Mouse (Mus musculus) granulocyte monocyte progenitor cell, adult 5-6 weeks (primary cell): Measurements from ENCODE around the gene Slc38a5. TPM values are rescaled to one million over a fixed set of nuclear protein-coding genes. Genes with fewer than 3 reads are reported as not detected.

Source experiments
- ATAC-seq: replicated peaks from 2 replicates; pipeline ENCODE4 v1.8.0; 2016; ENCODE audit warnings: mild to moderate bottlenecking, moderate TSS enrichment, inconsistent platforms; ENCODE audit not compliant: poor library complexity, severe bottlenecking
- total RNA-seq, 2 experiments: library from RNA; stranded (forward) in 1 of 2; stranded (reverse) in 1 of 2; fragments of 200-712, 200-1000 nt in 1 of 2; fragments of >200 nt in 1 of 2; fragmentation: Nextera tagmentation in 1 of 2; gene quantifications; 2 replicates each; pipeline ENCODE4 v1.2.3; 2014 to 2017

Slc38a5 gene
- total RNA-seq (2014; fragmentation: Nextera tagmentation) (0.32 TPM in 1 of 2 replicates, not detected in the other), total RNA-seq (2017) (0.26 TPM in 1 of 2 replicates, not detected in the other)

DNA sequence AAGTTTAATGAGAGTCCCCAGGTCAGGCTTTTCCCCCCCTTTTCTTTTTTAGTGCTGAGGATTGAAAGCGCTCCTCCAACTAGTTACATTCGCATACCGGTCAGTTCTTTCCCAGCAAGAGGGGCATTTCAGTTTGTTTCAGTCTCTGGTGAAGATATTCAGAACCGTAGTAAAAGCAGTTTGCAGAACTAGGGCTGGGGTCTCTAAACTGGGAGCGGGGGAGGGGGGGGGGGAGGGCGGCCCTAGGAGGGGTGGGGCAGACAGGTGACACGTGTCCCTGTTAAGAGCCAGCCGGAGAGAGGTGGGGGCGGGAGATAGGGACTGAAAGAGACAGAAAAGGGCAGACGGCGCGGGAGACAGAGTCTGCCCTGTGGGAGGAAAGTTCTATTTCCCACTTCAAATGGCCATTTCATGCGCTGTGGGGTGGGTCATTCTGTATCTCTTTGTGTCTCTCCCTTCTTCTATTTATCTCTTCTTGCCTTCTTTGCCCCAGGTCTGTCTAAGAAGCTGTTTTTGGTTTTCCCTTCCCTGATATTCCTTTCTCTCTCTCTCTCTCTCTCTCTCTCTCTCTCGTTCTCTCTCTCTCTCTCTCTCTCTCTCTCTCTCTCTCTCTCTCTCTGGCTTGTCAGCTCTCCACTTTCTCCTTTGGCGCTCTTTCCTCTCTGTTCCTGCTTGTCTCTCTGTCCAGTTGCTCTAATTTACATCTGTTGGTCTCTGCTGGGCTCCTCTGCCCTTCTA lies at the start of gene Slc38a5:
Gene Slc38a5 (plus strand): TSS at position 51 of the 738 bp plus-strand sequence.
- ATAC-seq, result no peak

DNA sequence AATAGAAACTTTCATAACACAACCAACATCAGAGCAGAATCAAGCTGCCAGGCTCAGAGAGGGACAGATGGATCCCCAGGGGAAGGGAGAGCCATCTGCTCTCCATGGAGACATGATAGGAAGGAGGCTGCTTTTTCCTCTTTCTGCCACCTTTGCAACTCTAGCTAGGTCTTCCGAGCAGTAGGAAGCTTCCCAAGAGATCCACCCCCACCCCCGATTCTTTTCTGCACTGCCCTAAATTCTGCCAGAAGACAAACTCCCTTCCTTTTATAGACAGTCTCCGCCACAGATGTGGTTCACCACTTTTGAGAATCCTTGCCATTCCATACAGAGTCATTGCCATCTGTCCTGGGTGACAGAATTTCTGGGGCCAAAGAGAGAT lies 48.6 kb upstream of the Slc38a5 start:
- ATAC-seq, result no peak

DNA sequence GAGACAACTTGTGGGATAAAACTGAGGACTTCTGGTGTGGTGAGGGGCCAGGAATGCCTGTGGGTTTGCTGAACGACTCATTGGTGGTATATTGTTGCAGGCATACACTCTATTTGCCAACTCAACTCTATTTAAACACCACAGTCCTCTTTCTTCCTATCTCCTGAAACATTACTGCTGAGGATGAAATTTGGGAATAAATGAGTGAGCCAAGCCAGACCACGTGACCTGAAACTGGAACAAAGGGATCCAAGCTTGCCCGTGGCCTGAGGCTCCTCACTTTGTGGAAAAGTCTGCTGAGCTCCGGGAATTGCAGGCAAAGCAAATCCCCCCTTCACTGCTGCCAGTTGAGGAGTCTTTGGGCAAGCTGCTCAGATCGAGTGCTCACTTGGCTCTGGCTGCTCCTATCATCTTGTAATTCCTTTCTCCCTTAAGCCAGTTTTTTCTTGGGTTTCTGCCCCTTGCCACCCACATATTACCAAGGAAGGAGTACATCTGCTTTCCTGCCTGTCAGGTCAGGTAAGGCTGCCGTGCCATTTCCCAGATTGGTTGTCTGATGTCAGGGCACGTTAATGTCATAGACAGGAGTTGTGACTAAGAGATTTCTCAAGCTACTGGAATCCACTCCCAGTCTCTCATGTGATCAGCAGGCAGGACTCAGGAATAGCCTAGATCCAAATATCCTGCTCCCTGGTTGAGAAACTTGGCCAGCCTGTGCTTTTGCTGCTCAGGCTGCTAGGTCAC lies 48.1 kb upstream of the Slc38a5 start:
- no peak for ATAC-seq

DNA sequence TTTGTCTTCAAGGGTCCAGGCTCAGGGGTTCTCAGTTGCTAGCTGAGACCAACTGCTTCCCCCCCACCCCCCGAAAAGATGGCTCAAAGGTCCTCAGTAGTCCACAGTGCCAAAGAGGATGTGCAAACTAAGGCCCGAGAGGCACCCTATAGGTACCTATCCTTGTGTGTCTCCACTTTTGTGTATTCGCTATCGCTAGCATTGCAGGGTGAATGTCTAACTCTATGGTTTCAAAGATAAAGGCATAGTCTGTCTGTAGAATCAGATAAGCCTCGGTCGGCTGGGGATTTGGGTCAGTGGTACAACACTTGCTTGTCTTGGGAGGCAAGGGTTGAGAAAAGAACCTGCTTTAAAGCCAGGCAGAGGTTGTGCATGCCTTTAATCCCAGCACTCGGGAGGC lies 47.5 kb upstream of the Slc38a5 start:
- no peak for ATAC-seq

DNA sequence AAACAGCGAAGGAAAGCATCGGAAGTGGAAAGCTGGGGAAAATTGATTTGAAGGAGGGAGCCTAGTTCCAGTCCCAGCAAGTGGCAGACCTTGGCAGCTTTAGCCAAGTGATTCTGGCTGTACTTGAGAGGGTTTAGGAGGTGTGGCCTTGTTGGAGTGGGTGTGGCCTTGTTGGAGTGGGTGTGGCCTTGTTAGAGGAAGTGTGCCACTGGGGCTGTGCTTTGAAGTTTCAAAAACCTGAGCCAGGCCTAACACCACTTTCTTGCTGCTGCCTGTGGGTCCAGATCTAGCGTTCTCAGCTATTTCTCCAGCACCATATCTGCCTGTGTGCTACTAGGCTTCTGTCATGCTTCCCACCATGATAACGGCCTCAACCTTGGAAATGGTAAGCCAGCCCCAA lies 40.7 kb upstream of the Slc38a5 start:
- ATAC-seq, result 0 out of 2 replicates have a peak, but pooled peaks have one; percentile 17

DNA sequence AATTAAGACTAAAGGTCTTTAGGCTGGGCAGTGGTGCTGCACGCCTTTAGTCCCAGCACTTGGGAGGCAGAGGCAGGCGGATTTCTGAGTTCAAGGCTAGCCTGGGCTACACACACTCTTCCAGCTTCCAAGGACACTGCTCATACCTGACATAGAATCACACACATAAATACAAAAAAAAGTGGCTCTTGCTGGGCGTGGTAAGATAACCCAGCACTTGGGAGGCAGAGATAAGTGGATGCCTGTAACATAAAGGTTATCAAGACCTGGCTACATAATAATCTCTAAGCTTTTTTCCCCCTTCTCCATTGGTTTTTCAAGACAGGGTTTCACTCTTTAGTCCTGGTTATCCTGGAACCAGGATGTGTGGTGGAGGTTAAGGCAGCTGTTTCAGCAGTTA lies 37.3 kb upstream of the Slc38a5 start:
- ATAC-seq, result no peak

DNA sequence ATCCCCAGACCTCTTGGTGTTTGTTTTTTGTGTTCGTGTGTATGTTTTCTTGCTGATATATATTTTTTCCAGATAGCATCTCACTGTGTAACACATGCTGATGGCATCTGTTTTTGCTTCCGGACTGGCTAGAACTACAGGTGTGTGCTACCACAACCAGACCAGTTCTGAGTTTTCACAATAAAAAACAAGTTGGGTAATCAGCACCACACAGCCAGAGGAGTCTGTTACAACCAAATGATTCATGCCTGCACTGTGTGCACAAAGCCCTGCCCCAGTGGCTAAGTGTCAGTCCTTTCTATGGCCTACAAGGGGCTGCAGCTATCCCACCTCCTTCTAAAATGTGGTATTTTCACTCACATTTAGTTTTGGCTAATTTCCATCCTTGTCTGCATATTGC lies 34.2 kb upstream of the Slc38a5 start:
- no peak for ATAC-seq

DNA sequence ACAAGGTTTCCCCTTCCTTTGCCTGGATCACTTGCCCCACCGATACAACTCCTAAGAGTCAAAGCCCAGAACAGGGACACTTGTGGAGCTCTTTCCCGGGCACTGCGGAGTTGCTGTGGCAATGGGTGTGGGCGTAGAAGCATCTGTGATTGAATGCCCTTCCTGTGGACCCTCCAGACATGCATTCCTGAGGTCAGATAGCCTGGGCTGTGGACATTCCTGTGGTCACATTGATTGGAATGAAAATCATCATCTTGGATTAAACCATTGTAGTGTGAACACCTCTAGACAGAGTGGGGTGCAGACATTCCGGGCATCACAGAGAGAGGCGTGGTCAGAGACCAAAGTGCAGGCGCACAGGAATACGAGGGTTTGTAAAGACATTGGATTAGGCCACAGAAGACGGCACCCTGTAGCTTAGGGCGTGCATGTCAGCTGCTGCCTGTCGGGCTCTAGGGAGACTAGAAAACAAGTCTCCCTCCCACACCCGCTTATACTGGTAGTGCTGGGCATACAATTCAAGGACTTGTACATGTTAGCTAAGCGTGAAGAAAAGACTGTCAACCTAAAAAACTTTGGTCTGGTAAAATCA lies 32.0 kb upstream of the Slc38a5 start:
- ATAC-seq, result no peak

DNA sequence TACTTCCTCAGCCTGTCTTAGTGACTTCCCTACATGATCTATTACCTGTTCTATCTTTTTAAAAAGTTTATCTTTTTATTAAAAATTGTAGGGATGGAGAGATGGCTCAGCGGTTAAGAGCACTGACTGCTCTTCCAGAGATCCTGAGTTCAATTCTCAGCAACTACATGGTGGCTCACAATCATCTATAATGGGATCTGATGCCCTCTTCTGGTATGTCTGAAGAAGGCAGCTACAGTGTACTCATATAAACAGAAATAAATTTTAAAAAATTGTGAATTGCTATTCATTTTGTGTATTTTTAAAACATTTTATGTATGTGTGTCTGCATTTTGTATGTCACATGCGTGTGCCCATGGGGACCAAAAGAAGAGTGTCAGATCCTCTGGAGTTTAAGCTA lies 23.3 kb upstream of the Slc38a5 start:
- no peak for ATAC-seq

DNA sequence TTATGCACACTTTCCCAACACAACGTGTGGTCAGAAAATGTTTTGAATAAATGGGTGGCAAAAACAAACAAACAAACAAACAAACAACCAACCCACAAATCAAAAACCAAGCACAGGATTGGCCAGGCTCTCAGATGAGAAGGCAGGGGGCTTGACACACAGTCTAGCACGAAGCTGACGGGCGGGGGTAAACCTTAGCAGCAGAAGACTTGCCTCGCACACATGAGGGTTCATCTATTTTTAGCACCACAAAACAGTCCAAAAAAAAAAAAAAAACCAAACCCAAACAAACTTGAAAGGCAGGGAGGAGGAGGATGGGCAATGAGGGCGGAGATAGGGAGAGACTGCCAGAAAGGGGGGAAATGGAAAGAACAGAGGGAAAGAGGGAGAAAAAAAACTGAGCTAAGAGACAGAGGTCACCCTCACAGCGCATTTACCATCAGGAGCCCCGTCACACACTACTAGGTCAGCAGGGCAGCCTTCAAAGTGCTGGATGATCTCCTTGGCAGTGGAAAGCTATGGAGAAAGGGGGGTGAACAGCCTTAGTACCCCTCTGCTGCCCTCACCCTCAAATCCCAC lies 22.3 kb upstream of the Slc38a5 start:
- no peak for ATAC-seq

DNA sequence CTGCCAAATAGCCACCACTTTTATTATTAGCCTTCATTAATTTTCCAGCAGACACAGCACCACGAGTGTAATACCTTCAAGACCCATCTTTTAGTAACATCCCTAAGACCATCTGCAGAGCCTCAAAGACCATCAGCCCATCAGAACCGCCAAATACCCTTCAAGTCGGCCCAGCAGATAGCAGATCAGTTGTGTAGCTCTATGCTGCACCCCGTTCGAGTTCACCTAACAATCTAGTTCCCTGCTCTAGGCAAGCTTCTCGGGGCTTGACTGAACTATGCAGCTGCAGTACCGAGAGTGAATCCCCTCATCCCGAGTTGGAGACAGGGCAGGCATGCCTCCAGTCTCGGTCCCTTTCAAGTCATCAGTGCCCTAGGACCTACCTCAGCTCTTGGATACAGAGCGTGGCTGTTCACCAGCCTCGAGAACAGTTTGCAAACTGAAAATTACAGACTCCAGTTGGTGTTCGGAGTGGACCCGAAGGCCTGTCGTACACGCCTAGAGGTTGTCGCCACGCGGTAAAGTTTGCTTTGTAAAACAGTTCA lies 19.1 kb upstream of the Slc38a5 start:
- ATAC-seq, result no peak; the same call in 1 of the 2 replicates

DNA sequence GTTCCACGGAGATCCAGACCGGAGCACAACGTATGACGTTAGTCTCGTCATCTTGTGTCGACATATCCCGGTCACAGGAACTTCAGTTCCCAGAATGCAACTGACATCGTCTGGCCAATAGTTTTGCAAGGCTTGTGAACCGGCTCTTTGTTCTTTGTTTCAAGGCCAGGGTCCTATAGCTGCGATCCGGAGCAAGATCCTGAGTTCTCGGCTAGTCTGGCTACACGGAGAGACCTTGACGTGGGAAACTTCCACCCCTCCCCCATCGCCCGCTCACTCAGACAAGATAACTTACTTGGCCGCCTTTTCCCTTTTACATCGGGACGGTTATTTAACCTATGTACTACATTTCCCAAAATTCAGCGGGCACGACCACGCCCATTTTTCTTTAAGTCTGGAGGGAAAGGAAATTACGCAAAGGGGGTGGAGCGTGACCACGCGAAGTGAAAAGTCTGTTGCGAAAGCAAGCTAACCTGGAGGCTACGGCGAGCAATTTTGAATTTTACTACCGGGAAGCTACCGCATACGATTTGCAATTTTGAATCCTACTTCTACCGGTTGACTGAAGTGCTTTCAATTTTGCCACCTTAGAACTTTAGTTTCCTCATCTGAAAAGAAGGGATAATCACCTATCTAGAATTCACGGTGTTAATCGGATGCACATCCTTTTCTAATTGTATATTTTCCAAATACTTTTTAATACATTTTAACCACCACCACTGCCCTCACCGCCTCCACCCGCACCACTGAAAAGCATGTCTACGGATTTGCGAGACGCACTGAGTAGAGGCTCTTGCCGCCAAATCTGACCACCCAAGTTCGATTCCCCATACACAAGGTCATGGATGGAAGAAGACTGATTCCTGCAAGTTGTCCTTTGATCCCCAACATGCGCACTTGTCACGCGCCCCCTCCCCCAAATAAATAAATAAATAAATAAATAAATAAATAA lies 18.3 kb upstream of the Slc38a5 start, which contains the start of gene Ftsj1:
Gene Ftsj1 (minus strand): TSS at position 73 of the 952 bp plus-strand sequence.
- ATAC-seq, result peak; percentile 93

DNA sequence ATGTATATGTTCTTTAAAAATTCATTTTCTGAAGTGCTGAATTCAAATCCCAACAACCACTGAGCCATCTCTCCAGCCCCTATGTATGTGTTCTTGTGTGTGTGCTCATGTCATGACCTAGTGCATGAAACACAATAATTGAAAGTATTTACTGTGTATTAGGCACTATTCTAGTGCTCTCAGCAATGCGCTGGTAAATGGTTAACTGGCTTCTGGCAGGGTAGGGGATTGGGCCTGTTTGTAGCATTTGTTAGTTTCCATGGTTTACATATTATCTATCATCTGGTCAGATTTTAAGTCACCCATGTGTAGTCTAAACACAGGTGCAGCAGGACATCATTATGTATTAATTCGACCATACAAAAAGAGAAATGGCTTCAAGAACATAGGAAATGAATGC lies 17.2 kb upstream of the Slc38a5 start:
- no peak for ATAC-seq

DNA sequence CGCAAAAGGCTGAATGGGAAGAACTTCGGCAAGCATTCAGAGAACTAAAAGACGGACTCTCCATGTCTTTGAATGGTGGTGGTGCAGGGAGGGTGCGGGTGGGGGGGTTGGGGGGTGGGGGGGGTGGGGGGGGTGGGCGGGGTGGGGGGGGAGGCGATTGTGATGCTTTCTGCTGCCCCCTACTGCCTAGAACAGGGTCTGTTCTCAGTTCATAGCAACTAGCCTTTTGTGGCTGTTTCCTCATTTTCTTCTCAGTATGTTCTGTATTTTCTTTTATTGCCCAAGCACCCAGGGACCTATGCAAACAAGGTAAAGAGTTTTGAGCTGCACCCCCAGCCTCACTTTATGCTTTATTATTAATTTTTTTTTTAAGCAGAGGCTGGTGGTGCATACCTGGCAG lies 15.1 kb upstream of the Slc38a5 start:
- ATAC-seq, result no peak

DNA sequence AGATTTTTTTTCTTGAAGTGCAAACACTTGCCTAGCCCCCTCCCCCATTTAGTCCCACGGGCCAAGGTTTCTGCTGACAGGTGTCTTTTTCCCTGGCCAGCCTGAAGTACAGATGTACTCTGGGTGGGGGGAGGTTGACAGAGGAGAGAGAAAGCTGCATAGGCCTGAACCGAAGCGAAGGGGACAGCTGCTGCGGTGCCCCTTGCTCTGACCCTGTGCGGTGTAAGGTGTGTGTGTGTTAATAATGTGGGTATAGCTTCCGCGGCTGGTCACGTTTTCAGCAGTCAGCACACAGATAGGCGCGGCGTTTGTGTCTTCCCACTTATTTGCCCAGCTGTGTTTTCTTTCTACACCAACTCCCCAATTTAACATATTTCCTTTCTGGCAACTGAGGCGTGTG lies 11.5 kb upstream of the Slc38a5 start:
- no peak for ATAC-seq

DNA sequence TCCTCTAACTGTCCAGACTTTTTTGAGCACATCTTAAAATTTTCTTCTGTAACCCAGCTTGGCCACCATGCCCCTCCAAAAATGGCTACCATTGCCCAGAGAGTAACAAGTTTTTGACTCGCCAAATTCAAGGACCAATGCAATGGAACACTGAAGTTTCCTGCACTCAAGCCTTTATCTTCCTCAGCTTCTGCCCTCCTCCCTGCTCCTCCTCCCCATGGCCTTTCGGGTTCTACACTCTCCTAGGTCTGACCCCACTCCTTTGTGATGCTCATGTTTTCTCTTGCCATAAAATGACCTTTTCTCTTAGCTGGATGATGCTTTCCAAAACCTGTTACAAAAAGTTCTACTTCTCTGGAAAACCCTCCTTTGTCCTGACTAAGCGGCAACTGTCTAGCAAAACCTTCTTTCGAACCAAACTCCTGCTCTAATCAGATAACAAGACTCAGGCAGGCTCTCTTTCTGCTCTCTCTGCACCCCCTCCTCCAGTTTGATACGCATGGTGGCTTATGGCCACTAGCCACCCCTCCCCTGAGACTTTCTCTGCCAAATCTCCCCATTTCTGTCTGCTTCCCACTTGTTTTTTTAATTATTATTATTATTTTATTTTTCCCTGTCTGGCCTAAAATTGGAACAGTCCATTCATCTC lies 7.7 kb upstream of the Slc38a5 start:
- ATAC-seq, result no peak

DNA sequence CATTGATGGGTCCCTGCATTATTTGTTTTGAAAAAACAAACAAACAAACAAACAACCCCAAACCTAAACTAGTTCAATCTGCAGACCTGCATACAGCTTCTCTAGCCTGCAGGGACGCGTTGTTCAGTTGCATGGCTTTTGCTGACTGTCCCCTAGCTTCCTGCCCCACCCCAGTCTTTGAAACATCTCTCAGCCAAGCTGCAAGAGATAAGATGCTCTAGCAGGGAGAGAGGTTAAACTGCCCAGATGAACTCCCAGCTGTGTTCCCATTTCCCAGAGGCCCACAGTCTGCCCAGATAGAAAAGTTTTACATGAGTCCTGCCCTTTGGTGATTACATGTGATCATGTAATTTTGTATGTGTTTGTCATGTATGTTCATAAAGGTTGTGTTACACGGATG lies 6.7 kb upstream of the Slc38a5 start:
- no peak for ATAC-seq

DNA sequence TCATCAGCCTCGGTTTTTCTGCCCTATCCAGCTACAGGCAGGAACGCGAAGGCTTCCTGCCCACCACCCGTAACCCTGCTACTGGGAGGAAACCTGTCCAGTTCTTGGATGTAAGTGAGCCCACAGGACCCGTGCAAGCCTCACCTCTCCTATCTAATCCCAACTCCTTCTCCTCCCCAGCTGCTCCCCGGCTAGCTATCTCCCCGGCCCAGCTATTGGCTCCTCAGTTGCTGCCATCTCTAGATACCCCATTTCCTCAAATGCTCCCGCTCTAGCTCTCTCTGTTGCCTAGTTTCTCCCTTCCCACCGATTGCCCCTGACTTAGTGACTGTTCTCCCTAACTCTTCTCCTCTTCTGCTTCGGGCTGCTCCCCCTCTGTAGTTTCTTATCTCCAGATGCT lies 1.1 kb downstream of the Slc38a5 start:
- ATAC-seq, result peak; percentile 22; the same call in 1 of the 2 replicates

DNA sequence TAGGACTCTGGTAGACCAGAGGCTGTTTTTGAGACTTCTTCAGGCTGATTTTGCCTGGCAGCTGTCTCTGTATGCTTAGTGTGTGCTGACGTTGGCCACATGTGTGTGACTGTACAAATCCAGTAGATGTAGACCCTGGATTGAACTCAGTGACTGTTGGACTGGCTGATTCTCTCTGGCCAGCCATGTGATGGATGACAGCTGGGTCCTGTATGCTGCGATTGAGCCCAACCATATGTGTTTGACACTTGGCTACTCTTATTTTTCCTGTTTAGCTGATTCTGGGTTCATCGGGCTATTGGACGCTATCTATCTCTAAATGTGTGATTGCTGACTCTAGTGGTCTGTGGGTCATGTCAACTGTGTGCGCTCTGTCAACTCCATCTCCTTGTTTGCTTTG lies 3.1 kb downstream of the Slc38a5 start:
- ATAC-seq, result no peak
